Mouse (Mus musculus): Measurements from ENCODE around the gene Clybl. TPM values are rescaled to one million over a fixed set of nuclear protein-coding genes. Genes with fewer than 3 reads are reported as not detected.

Gene Clybl
- polyA plus RNA-seq, 1 experiment from 2014 or later: 18.9 TPM

- no peak for ATAC-seq
- Histone ChIP-seq H3K9me3 (replicated peaks; ENCODE audit: control insufficient read depth, low read length) (no peaks in the 10 kb centered on the region), H3K36me3 (ENCODE audit: control insufficient read depth, insufficient read depth, low read length) (no peaks in the 10 kb centered on the region), H3K27me3 (replicated peaks; ENCODE audit: control insufficient read depth, insufficient read depth, low read length) (no peaks in the 10 kb centered on the region; the same call in 1 of the 2 replicates), H3K4me3 (ENCODE audit: low read depth, low read length) (no peak overlapping the region), H3K4me1 (ENCODE audit: control insufficient read depth, insufficient read depth, low read length) (no peaks in the 10 kb centered on the region), H3K27ac (ENCODE audit: low read depth, low read length) (no peak overlapping the region), H3K4me2 (ENCODE audit: low read length) (no peak overlapping the region), H3K9ac (ENCODE audit: low read length) (no peak overlapping the region)
- 41% methylated on average over 4 of the region's 4 CpGs for WGBS
- no peak for DNase-seq (ENCODE audit: low spot score)
Observed at GRCm38 (mm10) chr14:122267590-122267989, 86.1 kb downstream of the Clybl start.

- no peaks in the 10 kb centered on the region for H3K36me3 ChIP-seq (ENCODE audit: control insufficient read depth, insufficient read depth, low read length)
- DNase-seq (ENCODE audit: low spot score) (no peak), ATAC-seq (no peak)
- no peaks in the 10 kb centered on the region for H3K9me3 ChIP-seq (replicated peaks; ENCODE audit: control insufficient read depth, low read length)
- no peaks in the 10 kb centered on the region; the same call in 1 of the 2 replicates for H3K27me3 ChIP-seq (replicated peaks; ENCODE audit: control insufficient read depth, insufficient read depth, low read length)
- no peak overlapping the region for H3K27ac ChIP-seq (ENCODE audit: low read depth, low read length)
- no peak overlapping the region for H3K4me2 ChIP-seq (ENCODE audit: low read length)
- H3K4me3 ChIP-seq (ENCODE audit: low read depth, low read length): no peak overlapping the region
- no peak overlapping the region for H3K9ac ChIP-seq (ENCODE audit: low read length)
- 31% methylated on average over 14 of the region's 14 CpGs for WGBS
- H3K4me1 ChIP-seq (ENCODE audit: control insufficient read depth, insufficient read depth, low read length): no peaks in the 10 kb centered on the region
Observed at GRCm38 (mm10) chr14:122271104-122271746, 89.7 kb downstream of the Clybl start.

- ATAC-seq: no peak
- Histone ChIP-seq H3K27ac (ENCODE audit: low read depth, low read length) (no peak overlapping the region), H3K4me2 (ENCODE audit: low read length) (no peak overlapping the region), H3K27me3 (replicated peaks; ENCODE audit: control insufficient read depth, insufficient read depth, low read length) (peaks cover 4% of the 10 kb centered on the region), H3K9me3 (replicated peaks; ENCODE audit: control insufficient read depth, low read length) (no peaks in the 10 kb centered on the region), H3K36me3 (ENCODE audit: control insufficient read depth, insufficient read depth, low read length) (no peaks in the 10 kb centered on the region), H3K4me3 (ENCODE audit: low read depth, low read length) (no peak overlapping the region), H3K4me1 (ENCODE audit: control insufficient read depth, insufficient read depth, low read length) (peaks cover 9% of the 10 kb centered on the region), H3K9ac (ENCODE audit: low read length) (no peak overlapping the region)
- 84% methylated on average over 8 of the region's 8 CpGs for WGBS
- no peak for DNase-seq (ENCODE audit: low spot score)
Observed at GRCm38 (mm10) chr14:122277142-122277541, 95.6 kb downstream of the Clybl start.

GRCm38 (mm10) chr14:122279462-122280308 is 98.2 kb downstream of the Clybl start:
- no peak; the same call in 1 of the 2 replicates for ATAC-seq
- no peak overlapping the region for H3K9ac ChIP-seq (ENCODE audit: low read length)
- H3K4me3 ChIP-seq (ENCODE audit: low read depth, low read length): no peak overlapping the region
- 0 out of 2 replicates have a peak overlapping the region, but pooled peaks have one; percentile 15 for H3K4me2 ChIP-seq (ENCODE audit: low read length)
- peak; percentile 63 for DNase-seq (ENCODE audit: low spot score)
- WGBS: 32% methylated on average over 16 of the region's 16 CpGs
- H3K4me1 ChIP-seq (ENCODE audit: control insufficient read depth, insufficient read depth, low read length): peaks cover 9% of the 10 kb centered on the region
- no peaks in the 10 kb centered on the region for H3K9me3 ChIP-seq (replicated peaks; ENCODE audit: control insufficient read depth, low read length)
- no peaks in the 10 kb centered on the region for H3K36me3 ChIP-seq (ENCODE audit: control insufficient read depth, insufficient read depth, low read length)
- no peak overlapping the region for H3K27ac ChIP-seq (ENCODE audit: low read depth, low read length)
- H3K27me3 ChIP-seq (replicated peaks; ENCODE audit: control insufficient read depth, insufficient read depth, low read length): peaks cover 4% of the 10 kb centered on the region

- 0 out of 2 replicates have a peak, but pooled peaks have one; percentile 36 for ATAC-seq
- DNase-seq (ENCODE audit: low spot score): no peak
- 16% methylated on average over 21 of the region's 21 CpGs for WGBS
- Histone ChIP-seq H3K9ac (ENCODE audit: low read length) (peak overlapping the region; percentile 22; the same call in 1 of the 2 replicates), H3K9me3 (replicated peaks; ENCODE audit: control insufficient read depth, low read length) (no peaks in the 10 kb centered on the region), H3K4me2 (ENCODE audit: low read length) (peak overlapping the region; percentile 14; the same call in 1 of the 2 replicates), H3K27me3 (replicated peaks; ENCODE audit: control insufficient read depth, insufficient read depth, low read length) (peaks cover 4% of the 10 kb centered on the region), H3K27ac (ENCODE audit: low read depth, low read length) (no peak overlapping the region), H3K36me3 (ENCODE audit: control insufficient read depth, insufficient read depth, low read length) (no peaks in the 10 kb centered on the region), H3K4me1 (ENCODE audit: control insufficient read depth, insufficient read depth, low read length) (peaks cover 9% of the 10 kb centered on the region), H3K4me3 (ENCODE audit: low read depth, low read length) (no peak overlapping the region)
Observed at GRCm38 (mm10) chr14:122280309-122281071, 99.0 kb downstream of the Clybl start.

GRCm38 (mm10) chr14:122281072-122281634 is 99.6 kb downstream of the Clybl start:
- no peak for ATAC-seq
- peak overlapping the region; percentile 22; the same call in 1 of the 2 replicates for H3K9ac ChIP-seq (ENCODE audit: low read length)
- no peaks in the 10 kb centered on the region for H3K36me3 ChIP-seq (ENCODE audit: control insufficient read depth, insufficient read depth, low read length)
- H3K9me3 ChIP-seq (replicated peaks; ENCODE audit: control insufficient read depth, low read length): no peaks in the 10 kb centered on the region
- H3K27me3 ChIP-seq (replicated peaks; ENCODE audit: control insufficient read depth, insufficient read depth, low read length): peaks cover 4% of the 10 kb centered on the region
- no peak overlapping the region for H3K4me3 ChIP-seq (ENCODE audit: low read depth, low read length)
- no peak for DNase-seq (ENCODE audit: low spot score)
- H3K4me2 ChIP-seq (ENCODE audit: low read length): 0 out of 2 replicates have a peak overlapping the region, but pooled peaks have one; percentile 14
- no peak overlapping the region for H3K27ac ChIP-seq (ENCODE audit: low read depth, low read length)
- H3K4me1 ChIP-seq (ENCODE audit: control insufficient read depth, insufficient read depth, low read length): peaks cover 9% of the 10 kb centered on the region
- WGBS: 39% methylated on average over 9 of the region's 9 CpGs

- Histone ChIP-seq H3K27ac (ENCODE audit: low read depth, low read length) (no peak overlapping the region), H3K4me2 (ENCODE audit: low read length) (no peak overlapping the region), H3K4me3 (ENCODE audit: low read depth, low read length) (no peak overlapping the region), H3K36me3 (ENCODE audit: control insufficient read depth, insufficient read depth, low read length) (no peaks in the 10 kb centered on the region), H3K9me3 (replicated peaks; ENCODE audit: control insufficient read depth, low read length) (no peaks in the 10 kb centered on the region), H3K27me3 (replicated peaks; ENCODE audit: control insufficient read depth, insufficient read depth, low read length) (peaks cover 4% of the 10 kb centered on the region), H3K9ac (ENCODE audit: low read length) (no peak overlapping the region), H3K4me1 (ENCODE audit: control insufficient read depth, insufficient read depth, low read length) (peaks cover 9% of the 10 kb centered on the region)
- ATAC-seq: no peak
- no peak for DNase-seq (ENCODE audit: low spot score)
- WGBS: 90% methylated on average over 5 of the region's 5 CpGs
Observed at GRCm38 (mm10) chr14:122283959-122284358, 102.5 kb downstream of the Clybl start.

GRCm38 (mm10) chr14:122296399-122296798 is 114.9 kb downstream of the Clybl start:
- Histone ChIP-seq H3K27ac (ENCODE audit: low read depth, low read length) (no peak overlapping the region), H3K4me2 (ENCODE audit: low read length) (no peak overlapping the region), H3K36me3 (ENCODE audit: control insufficient read depth, insufficient read depth, low read length) (no peaks in the 10 kb centered on the region), H3K27me3 (replicated peaks; ENCODE audit: control insufficient read depth, insufficient read depth, low read length) (no peaks in the 10 kb centered on the region), H3K9me3 (replicated peaks; ENCODE audit: control insufficient read depth, low read length) (no peaks in the 10 kb centered on the region), H3K4me1 (ENCODE audit: control insufficient read depth, insufficient read depth, low read length) (no peaks in the 10 kb centered on the region; the same call in 1 of the 2 replicates), H3K4me3 (ENCODE audit: low read depth, low read length) (no peak overlapping the region), H3K9ac (ENCODE audit: low read length) (no peak overlapping the region)
- ATAC-seq: no peak
- 48% methylated on average over 4 of the region's 4 CpGs for WGBS
- no peak for DNase-seq (ENCODE audit: low spot score)
